Mouse (Mus musculus): ENCODE data around the gene Olfr1241. TPM values are rescaled to one million over a fixed set of nuclear protein-coding genes. Genes with fewer than 3 reads are reported as not detected.

Gene Olfr1241
- not detected in 2 replicates for polyA plus RNA-seq (2015; fragmentation: Nextera tagmentation; extraction: Ambion mirVana)

DNA sequence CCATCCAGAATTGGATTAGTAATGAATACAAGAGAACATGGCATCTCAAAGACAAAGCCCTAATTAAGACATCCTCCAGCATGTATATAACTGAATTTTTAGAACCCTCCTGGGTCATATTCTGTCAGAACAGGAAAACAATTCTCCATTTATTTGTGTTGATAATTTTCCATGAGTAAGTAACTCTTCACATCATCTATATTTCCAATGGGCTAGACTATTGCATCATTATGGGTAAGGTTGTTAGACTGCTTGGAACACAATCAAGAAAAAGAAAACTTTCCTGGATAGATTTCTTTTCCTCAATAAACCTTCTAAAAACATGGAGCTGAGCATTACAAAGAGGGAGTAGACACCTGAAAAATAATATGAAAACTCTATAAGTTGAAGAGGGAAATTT, at the start of gene Olfr1241:
TSS of gene Olfr1241 (minus strand) at position 101 of the 400 bp plus-strand sequence.
- Histone ChIP-seq H3K9ac (no peak within 1 kb of the TSS), H3K27me3 (replicated peaks) (no peaks in the 10 kb centered on the region), H3K4me1 (replicated peaks) (no peaks in the 10 kb centered on the region), H3K9me3 (no peaks in the 10 kb centered on the region), H3K36me3 (no peaks in the 10 kb centered on the region), H3K4me3 (replicated peaks) (no peak within 1 kb of the TSS), H3K4me2 (replicated peaks) (no peak within 1 kb of the TSS), H3K27ac (no peak within 1 kb of the TSS)
- no peak for ATAC-seq

DNA sequence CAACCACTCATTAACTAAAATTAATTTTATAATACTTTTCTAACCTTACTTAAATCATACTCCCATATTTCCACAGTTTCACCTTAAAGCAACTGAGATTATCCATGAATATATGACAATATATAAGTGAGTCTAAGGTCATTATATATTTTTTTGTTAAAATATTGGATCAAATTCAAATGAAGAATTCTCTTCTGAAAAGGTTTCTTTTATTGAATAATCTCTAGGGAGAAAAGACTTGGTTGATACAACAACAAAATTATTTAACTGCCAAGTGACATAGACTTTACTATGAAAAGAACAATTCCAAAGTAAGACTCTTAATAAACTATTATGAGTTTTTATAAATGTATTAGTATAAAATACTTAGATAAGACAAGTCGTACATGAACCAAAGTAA, 44.5 kb upstream of the Olfr1241 start, which contains the start of gene Olfr1243:
TSS of gene Olfr1243 (minus strand) at position 101 of the 400 bp plus-strand sequence.
- 95% methylated on average over 1 of the region's 1 CpGs for WGBS

DNA sequence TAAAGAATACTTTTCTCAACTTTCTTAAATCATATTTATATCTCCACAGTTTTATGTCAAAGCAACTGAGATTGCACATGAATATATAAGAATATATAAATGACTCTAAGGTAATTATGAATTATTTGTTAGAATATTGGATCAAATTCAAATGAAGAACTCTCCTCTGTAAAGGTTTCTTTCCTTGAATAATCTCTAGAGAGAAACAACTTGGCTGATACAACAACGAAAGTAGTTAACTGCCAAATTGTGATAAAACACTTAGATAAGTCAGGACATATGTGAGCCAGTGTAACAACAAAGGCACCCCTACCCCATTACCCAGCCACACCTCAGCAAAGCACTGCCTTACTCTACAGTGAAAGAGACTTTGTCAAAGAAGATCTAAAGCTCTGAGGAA, 11.3 kb upstream of the Olfr1241 start, which contains the start of gene Olfr1242:
TSS of gene Olfr1242 (minus strand) at position 101 of the 400 bp plus-strand sequence.
- Histone ChIP-seq H3K4me3 (replicated peaks) (no peak within 1 kb of the TSS), H3K36me3 (no peaks in the 10 kb centered on the region), H3K4me1 (replicated peaks) (no peaks in the 10 kb centered on the region), H3K4me2 (replicated peaks) (no peak within 1 kb of the TSS), H3K27me3 (replicated peaks) (no peaks in the 10 kb centered on the region), H3K9ac (no peak within 1 kb of the TSS), H3K9me3 (no peaks in the 10 kb centered on the region), H3K27ac (no peak within 1 kb of the TSS)
- no peak for ATAC-seq
- 69% methylated on average over 1 of the region's 1 CpGs for WGBS

More for the DNA sequence above, 44.5 kb upstream of the Olfr1241 start, which contains the start of gene Olfr1243:
- H3K4me1 ChIP-seq (replicated peaks): no peaks in the 10 kb centered on the region
- no peaks in the 10 kb centered on the region for H3K36me3 ChIP-seq
- no peak within 1 kb of the TSS for H3K27ac ChIP-seq
- no peak within 1 kb of the TSS for H3K9ac ChIP-seq
- H3K4me2 ChIP-seq (replicated peaks): no peak within 1 kb of the TSS
- H3K9me3 ChIP-seq: no peaks in the 10 kb centered on the region
- no peaks in the 10 kb centered on the region for H3K27me3 ChIP-seq (replicated peaks)
- H3K4me3 ChIP-seq (replicated peaks): no peak within 1 kb of the TSS
- no peak for ATAC-seq

DNA sequence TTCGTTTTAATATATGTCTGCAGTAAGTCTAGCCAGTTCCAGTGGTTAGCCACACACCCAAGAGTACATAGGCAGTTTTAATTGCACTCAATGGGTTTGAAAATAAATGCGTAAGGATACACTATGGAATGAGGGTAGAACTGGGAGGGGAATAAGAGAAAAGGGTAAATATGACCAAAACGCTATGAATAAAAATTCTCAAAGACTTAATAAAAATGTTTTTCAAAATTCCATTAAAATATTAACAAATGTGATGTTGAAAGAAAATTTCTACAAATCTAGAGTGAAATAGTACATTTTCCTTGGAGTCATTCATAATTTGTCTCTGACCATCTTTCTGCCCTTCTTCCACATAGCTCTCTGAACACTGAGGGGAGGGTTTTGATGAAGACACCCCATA, 44.0 kb downstream of the Olfr1241 start, which contains the start of gene Olfr1240:
TSS of gene Olfr1240 (minus strand) at position 101 of the 400 bp plus-strand sequence.
- no peaks in the 10 kb centered on the region for H3K4me1 ChIP-seq (replicated peaks)
- H3K9ac ChIP-seq: no peak within 1 kb of the TSS
- H3K4me3 ChIP-seq (replicated peaks): no peak within 1 kb of the TSS
- no peak for ATAC-seq
- 84% methylated on average over 3 of the region's 3 CpGs for WGBS
- H3K9me3 ChIP-seq: no peaks in the 10 kb centered on the region
- H3K27me3 ChIP-seq (replicated peaks): no peaks in the 10 kb centered on the region
- no peaks in the 10 kb centered on the region for H3K36me3 ChIP-seq
- H3K27ac ChIP-seq: no peak within 1 kb of the TSS
- H3K4me2 ChIP-seq (replicated peaks): no peak within 1 kb of the TSS

Other genes starting within 250 kb of the Olfr1241 start
- gene Olfr1228, start 233.1 kb downstream of the Olfr1241 start, polyA plus RNA-seq (2015; fragmentation: Nextera tagmentation; extraction: Ambion mirVana): not detected in 2 replicates
- not detected in 2 replicates for gene Olfr1229, start 199.1 kb downstream of the Olfr1241 start, polyA plus RNA-seq (2015; fragmentation: Nextera tagmentation; extraction: Ambion mirVana)
- gene Olfr1230, start 189.9 kb downstream of the Olfr1241 start, polyA plus RNA-seq (2015; fragmentation: Nextera tagmentation; extraction: Ambion mirVana): not detected in 2 replicates
- gene Olfr1231, start 180.1 kb downstream of the Olfr1241 start, polyA plus RNA-seq (2015; fragmentation: Nextera tagmentation; extraction: Ambion mirVana): not detected in 2 replicates
- not detected in 2 replicates for gene Olfr1232, start 157.5 kb downstream of the Olfr1241 start, polyA plus RNA-seq (2015; fragmentation: Nextera tagmentation; extraction: Ambion mirVana)
- not detected in 2 replicates for gene Olfr1233, start 144.7 kb downstream of the Olfr1241 start, polyA plus RNA-seq (2015; fragmentation: Nextera tagmentation; extraction: Ambion mirVana)
- not detected in 2 replicates for gene Olfr1234, start 122.3 kb downstream of the Olfr1241 start, polyA plus RNA-seq (2015; fragmentation: Nextera tagmentation; extraction: Ambion mirVana)
- gene Olfr1238, start 77.5 kb downstream of the Olfr1241 start, polyA plus RNA-seq (2015; fragmentation: Nextera tagmentation; extraction: Ambion mirVana): not detected in 2 replicates
- not detected in 2 replicates for gene Olfr1239, start 66.7 kb downstream of the Olfr1241 start, polyA plus RNA-seq (2015; fragmentation: Nextera tagmentation; extraction: Ambion mirVana)
- not detected in 2 replicates for gene Olfr1240, start 44.1 kb downstream of the Olfr1241 start, polyA plus RNA-seq (2015; fragmentation: Nextera tagmentation; extraction: Ambion mirVana)
- gene Olfr1242, start 11.2 kb upstream of the Olfr1241 start, polyA plus RNA-seq (2015; fragmentation: Nextera tagmentation; extraction: Ambion mirVana): not detected in 2 replicates
- gene Olfr1243, start 44.4 kb upstream of the Olfr1241 start, polyA plus RNA-seq (2015; fragmentation: Nextera tagmentation; extraction: Ambion mirVana): not detected in 2 replicates
- not detected in 2 replicates for gene Olfr1245, start 91.3 kb upstream of the Olfr1241 start, polyA plus RNA-seq (2015; fragmentation: Nextera tagmentation; extraction: Ambion mirVana)
- not detected in 2 replicates for gene Olfr1246, start 106.0 kb upstream of the Olfr1241 start, polyA plus RNA-seq (2015; fragmentation: Nextera tagmentation; extraction: Ambion mirVana)
- gene Olfr1247, start 127.0 kb upstream of the Olfr1241 start, polyA plus RNA-seq (2015; fragmentation: Nextera tagmentation; extraction: Ambion mirVana): not detected in 2 replicates
- not detected in 2 replicates for gene Olfr1248, start 131.1 kb upstream of the Olfr1241 start, polyA plus RNA-seq (2015; fragmentation: Nextera tagmentation; extraction: Ambion mirVana)
- not detected in 2 replicates for gene Olfr1249, start 147.9 kb upstream of the Olfr1241 start, polyA plus RNA-seq (2015; fragmentation: Nextera tagmentation; extraction: Ambion mirVana)
- gene Olfr1250, start 174.3 kb upstream of the Olfr1241 start, polyA plus RNA-seq (2015; fragmentation: Nextera tagmentation; extraction: Ambion mirVana): not detected in 2 replicates
- gene Olfr1251, start 184.8 kb upstream of the Olfr1241 start, polyA plus RNA-seq (2015; fragmentation: Nextera tagmentation; extraction: Ambion mirVana): not detected in 2 replicates
- not detected in 2 replicates for gene Olfr1252, start 237.9 kb upstream of the Olfr1241 start, polyA plus RNA-seq (2015; fragmentation: Nextera tagmentation; extraction: Ambion mirVana)

Measured in intestine, embryonic 15.5 days (tissue).